Mouse (Mus musculus) neural tube, embryonic 11.5 days (tissue): ENCODE results near the gene Gm26741. TPM values are rescaled to one million over a fixed set of nuclear protein-coding genes. Genes with fewer than 3 reads are reported as not detected.

Experiments
- ATAC-seq: fragments of 200-750 bp; cut with Nextera tagmentation; 2 replicates; pipeline ENCODE4 v1.8.0; 2017; ENCODE audit warnings: moderate number of reproducible peaks, mild to moderate bottlenecking, moderate TSS enrichment, moderate library complexity; ENCODE audit not compliant: insufficient read depth, low FRiP score, low TSS enrichment
- DNase-seq: peaks from one replicate; pipeline ENCODE4 v3.0.0-alpha.2; 2015; ENCODE audit warnings: low spot score
- H3K27ac ChIP-seq: fragments of 300-500 bp; sonication (generic); 2 replicates; pipeline ENCODE4 v1.5.1; 2014; ENCODE audit warnings: low read depth, mild to moderate bottlenecking, low read length
- H3K27me3 ChIP-seq: fragments of 300-500 bp; sonication (generic); 2 replicates; pipeline ENCODE4 v1.6.1; 2014; ENCODE audit warnings: mild to moderate bottlenecking, low read length, mixed read lengths; ENCODE audit not compliant: control insufficient read depth, insufficient read depth
- H3K36me3 ChIP-seq: fragments of 300-500 bp; sonication (generic); 2 replicates; pipeline ENCODE4 v1.6.1; 2014; ENCODE audit warnings: mild to moderate bottlenecking, low read length, moderate library complexity, mixed read lengths; ENCODE audit not compliant: control insufficient read depth, insufficient read depth
- H3K4me1 ChIP-seq: fragments of 300-500 bp; sonication (generic); 2 replicates; pipeline ENCODE4 v1.6.1; 2014; ENCODE audit warnings: low read length, mixed read lengths; ENCODE audit not compliant: control insufficient read depth, insufficient read depth
- H3K4me2 ChIP-seq: fragments of 300-500 bp; sonication (generic); 2 replicates; pipeline ENCODE4 v1.6.1; 2014; ENCODE audit warnings: low read depth, mild to moderate bottlenecking, moderate library complexity
- H3K4me3 ChIP-seq: fragments of 300-500 bp; sonication (generic); 2 replicates; pipeline ENCODE4 v1.5.1; 2014; ENCODE audit warnings: low read depth, low read length
- H3K9ac ChIP-seq: fragments of 300-500 bp; sonication (generic); 2 replicates; pipeline ENCODE4 v1.6.1; 2014; ENCODE audit warnings: mild to moderate bottlenecking, low read length
- H3K9me3 ChIP-seq: fragments of 300-500 bp; sonication (generic); 2 replicates; pipeline ENCODE4 v1.6.1; 2016; ENCODE audit warnings: low read length; ENCODE audit not compliant: control insufficient read depth
- WGBS: fragments of 180-500 bp; shearing (Covaris S2); extraction: QIAGEN DNeasy Blood & Tissue Kit; methylation state at CpG from one replicate; pipeline ENCODE4 v1.1.7; 2014; 5-methylcytosine and 5-hydroxymethylcytosine counted together
- polyA plus RNA-seq: library from polyadenylated mRNA; unstranded; fragments of >200 nt; fragmentation: Nextera tagmentation; extraction: Ambion mirVana; gene quantifications from 2 replicates; pipeline ENCODE4 v1.2.1, GENCODE M21; 2014

Gene Gm26741
- polyA plus RNA-seq, 1 experiment from 2014 or later, result not detected

GRCm38 (mm10) chr10:52383022-52383421 lies 24.5 kb downstream of the Gm26741 start:
- Histone ChIP-seq H3K27me3 (no peaks in the 10 kb centered on the region), H3K4me1 (peaks cover 9% of the 10 kb centered on the region; the same call in 1 of the 2 replicates), H3K4me3 (peak overlapping the region; percentile 81; the same call in 1 of the 2 replicates), H3K36me3 (no peaks in the 10 kb centered on the region), H3K27ac (no peak overlapping the region), H3K9ac (no peak overlapping the region; the same call in 1 of the 2 replicates), H3K9me3 (no peaks in the 10 kb centered on the region), H3K4me2 (peak overlapping the region; percentile 63; the same call in 1 of the 2 replicates)
- 82% methylated on average over 6 of the region's 6 CpGs for WGBS
- ATAC-seq (no peak), DNase-seq (no peak)

- no peak for DNase-seq
- no peak overlapping the region for H3K4me3 ChIP-seq
- no peak overlapping the region for H3K4me2 ChIP-seq
- peaks cover 9% of the 10 kb centered on the region; the same call in 1 of the 2 replicates for H3K4me1 ChIP-seq
- H3K36me3 ChIP-seq, result no peaks in the 10 kb centered on the region
- H3K9me3 ChIP-seq, result no peaks in the 10 kb centered on the region
- H3K27me3 ChIP-seq, result no peaks in the 10 kb centered on the region
- H3K27ac ChIP-seq, result no peak overlapping the region
- WGBS, result 93% methylated on average over 1 of the region's 1 CpGs
- H3K9ac ChIP-seq, result no peak overlapping the region
- no peak for ATAC-seq
These were observed 25.0 kb downstream of the Gm26741 start for GRCm38 (mm10) chr10:52383522-52383921.

DNA sequence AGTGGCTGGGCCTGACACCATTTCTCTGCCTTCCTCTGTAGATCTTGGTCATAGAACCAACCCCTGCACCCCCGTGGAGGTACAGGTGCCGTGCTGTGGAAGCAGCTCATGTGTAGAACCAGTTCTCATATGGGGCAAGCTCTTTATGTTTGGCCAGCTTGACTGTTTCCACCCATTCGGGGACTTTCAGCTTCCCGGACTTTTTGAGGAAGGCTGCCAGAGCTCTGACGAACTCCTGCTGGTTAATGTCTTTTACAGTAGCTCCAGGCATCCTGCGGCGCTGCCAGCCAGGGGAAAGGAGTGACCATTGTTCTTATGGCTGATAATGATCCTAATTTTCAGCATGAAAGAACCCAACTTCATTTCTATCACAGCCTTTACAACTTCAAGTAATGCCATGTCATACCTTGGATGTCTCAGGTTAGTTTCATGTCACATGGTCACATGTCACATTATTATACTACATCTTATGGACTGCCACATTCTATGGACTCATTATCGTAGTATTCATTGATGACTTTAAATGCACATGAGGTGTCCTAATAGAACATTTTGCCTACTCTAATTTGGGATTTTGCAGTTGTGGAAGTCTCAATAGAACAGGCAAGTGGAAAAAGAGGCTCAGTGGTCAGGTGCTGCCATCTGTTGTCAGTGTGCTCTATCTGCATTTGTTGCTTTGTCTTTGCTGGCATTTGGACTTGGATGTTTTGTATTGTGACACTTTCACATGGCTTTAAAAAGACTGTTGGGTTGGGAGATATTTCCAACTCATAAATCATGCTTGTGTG lies 26.4 kb downstream of the Gm26741 start:
- Histone ChIP-seq H3K27ac (no peak overlapping the region), H3K4me2 (no peak overlapping the region), H3K9ac (no peak overlapping the region), H3K4me1 (0 out of 2 replicates have a peak, but pooled peaks cover 2% of the 10 kb centered on the region), H3K4me3 (no peak overlapping the region), H3K9me3 (no peaks in the 10 kb centered on the region), H3K36me3 (no peaks in the 10 kb centered on the region), H3K27me3 (no peaks in the 10 kb centered on the region)
- ATAC-seq (no peak), DNase-seq (peak; percentile 38)
- 34% methylated on average over 8 of the region's 8 CpGs for WGBS

DNA sequence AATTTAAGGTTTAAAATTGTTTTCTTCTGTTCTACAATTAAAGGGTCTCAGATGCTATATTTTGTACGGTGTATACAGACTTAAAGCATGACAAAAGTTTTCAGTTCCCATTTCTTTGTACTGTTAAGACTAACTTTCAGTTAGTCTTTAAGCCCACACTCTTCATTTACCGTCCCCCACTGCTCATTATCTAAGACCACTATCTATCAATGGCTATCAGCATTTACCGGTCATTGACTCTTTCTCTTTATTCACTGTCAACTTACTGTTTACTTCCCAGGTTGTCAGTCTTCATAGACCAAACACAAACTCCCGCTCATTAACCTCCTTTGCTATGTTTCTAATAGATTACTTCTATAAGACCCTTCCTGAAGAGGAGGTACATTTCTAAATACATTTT lies 28.6 kb downstream of the Gm26741 start:
- no peaks in the 10 kb centered on the region for H3K27me3 ChIP-seq
- no peaks in the 10 kb centered on the region for H3K36me3 ChIP-seq
- WGBS, result 88% methylated on average over 4 of the region's 4 CpGs
- no peak for ATAC-seq
- H3K9me3 ChIP-seq, result no peaks in the 10 kb centered on the region
- DNase-seq, result no peak
- no peak overlapping the region for H3K27ac ChIP-seq
- H3K4me2 ChIP-seq, result no peak overlapping the region
- no peak overlapping the region for H3K4me3 ChIP-seq
- H3K4me1 ChIP-seq, result 0 out of 2 replicates have a peak, but pooled peaks cover 2% of the 10 kb centered on the region
- H3K9ac ChIP-seq, result no peak overlapping the region

DNA sequence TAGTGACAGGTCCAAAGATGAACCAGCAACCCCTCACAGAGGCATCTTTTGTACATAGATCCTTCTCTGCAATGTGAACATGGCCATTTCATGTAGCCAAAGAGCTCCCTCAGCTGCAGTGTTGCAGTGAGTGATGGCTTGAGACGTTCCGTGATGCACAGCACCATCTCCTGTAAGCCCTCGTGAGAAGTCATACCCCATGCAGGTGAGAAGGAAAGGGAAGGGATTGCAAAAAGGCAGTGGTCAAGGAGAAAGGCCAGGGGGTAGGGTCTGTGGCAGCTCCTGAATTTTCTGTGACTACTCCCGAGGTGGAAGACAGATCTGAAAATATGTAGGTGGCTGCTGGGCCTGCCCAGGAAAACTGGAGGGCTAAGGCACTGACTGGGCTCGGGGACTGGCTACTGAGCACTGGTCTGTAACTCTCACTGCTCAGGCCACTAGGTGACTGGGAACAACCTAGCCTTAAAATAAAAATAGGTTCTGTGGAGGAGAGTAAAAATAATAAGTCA lies 30.4 kb downstream of the Gm26741 start, which contains the start of gene Nepn:
Gene Nepn (plus strand): TSS at position 51 of the 509 bp plus-strand sequence.
- ATAC-seq (no peak), DNase-seq (no peak)
- no peak within 1 kb of the TSS for H3K4me2 ChIP-seq
- H3K27me3 ChIP-seq, result no peaks in the 10 kb centered on the region
- H3K4me1 ChIP-seq, result no peaks in the 10 kb centered on the region
- no peaks in the 10 kb centered on the region for H3K9me3 ChIP-seq
- H3K9ac ChIP-seq, result no peak within 1 kb of the TSS
- 70% methylated on average over 5 of the region's 5 CpGs for WGBS
- H3K36me3 ChIP-seq, result no peaks in the 10 kb centered on the region
- no peak within 1 kb of the TSS for H3K4me3 ChIP-seq
- H3K27ac ChIP-seq, result no peak within 1 kb of the TSS

GRCm38 (mm10) chr10:52389438-52389837 lies 30.9 kb downstream of the Gm26741 start:
- Histone ChIP-seq H3K9me3 (no peaks in the 10 kb centered on the region), H3K4me3 (no peak overlapping the region), H3K9ac (no peak overlapping the region), H3K4me1 (no peaks in the 10 kb centered on the region), H3K27ac (no peak overlapping the region), H3K27me3 (no peaks in the 10 kb centered on the region), H3K36me3 (no peaks in the 10 kb centered on the region), H3K4me2 (no peak overlapping the region)
- no peak for ATAC-seq
- no peak for DNase-seq
- WGBS, result 82% methylated on average over 3 of the region's 3 CpGs

DNA sequence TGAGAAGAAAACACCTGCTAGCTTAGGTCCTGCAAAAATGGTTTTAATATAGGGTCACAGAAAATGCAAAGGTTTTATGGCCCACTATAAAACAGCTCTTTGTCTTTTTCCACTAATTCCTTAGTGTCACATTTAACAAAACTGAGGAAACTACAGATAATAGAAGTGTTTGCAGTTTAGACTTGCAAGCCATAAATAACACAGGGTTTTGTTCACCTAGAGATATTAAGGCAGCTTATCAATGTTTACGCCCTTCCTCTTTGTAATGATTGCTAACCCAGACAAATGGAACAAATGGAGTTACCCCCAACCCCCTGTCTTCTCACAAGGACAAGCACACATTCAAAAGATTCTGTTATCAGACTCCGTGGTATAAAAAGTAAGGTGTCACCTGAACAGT lies 32.6 kb downstream of the Gm26741 start:
- H3K27me3 ChIP-seq, result no peaks in the 10 kb centered on the region
- H3K4me2 ChIP-seq, result no peak overlapping the region
- no peak for ATAC-seq
- WGBS, result 71% methylated on average over 2 of the region's 2 CpGs
- no peaks in the 10 kb centered on the region for H3K36me3 ChIP-seq
- H3K9ac ChIP-seq, result no peak overlapping the region
- DNase-seq, result no peak
- H3K4me1 ChIP-seq, result no peaks in the 10 kb centered on the region
- no peaks in the 10 kb centered on the region for H3K9me3 ChIP-seq
- no peak overlapping the region for H3K4me3 ChIP-seq
- no peak overlapping the region for H3K27ac ChIP-seq

DNA sequence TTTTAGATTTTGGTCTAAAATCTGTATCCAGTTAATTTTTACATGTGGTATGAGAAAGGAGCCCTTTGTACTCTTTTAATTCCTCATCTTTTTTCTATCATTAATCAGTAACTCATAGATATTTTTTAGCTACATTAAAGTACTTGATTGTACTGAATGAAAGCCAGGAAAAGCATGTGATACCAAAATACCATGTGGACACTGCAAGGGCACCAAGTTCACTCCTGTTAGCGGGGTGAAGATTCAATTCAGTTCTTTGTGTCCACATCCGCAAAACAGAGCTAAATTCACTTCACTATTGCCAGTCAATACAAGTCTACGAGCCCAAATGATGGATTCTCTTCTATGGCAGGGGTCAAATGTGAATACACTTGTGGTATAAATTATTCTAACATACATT lies 38.1 kb downstream of the Gm26741 start:
- Histone ChIP-seq H3K9me3 (no peaks in the 10 kb centered on the region), H3K27me3 (no peaks in the 10 kb centered on the region), H3K27ac (no peak overlapping the region), H3K4me1 (no peaks in the 10 kb centered on the region), H3K9ac (no peak overlapping the region), H3K4me2 (no peak overlapping the region), H3K4me3 (no peak overlapping the region), H3K36me3 (no peaks in the 10 kb centered on the region)
- DNase-seq, result no peak
- no peak for ATAC-seq
- 89% methylated on average over 3 of the region's 3 CpGs for WGBS

- Histone ChIP-seq H3K27me3 (no peaks in the 10 kb centered on the region), H3K36me3 (no peaks in the 10 kb centered on the region), H3K4me2 (no peak overlapping the region), H3K9me3 (no peaks in the 10 kb centered on the region), H3K4me1 (no peaks in the 10 kb centered on the region), H3K27ac (no peak overlapping the region), H3K9ac (no peak overlapping the region), H3K4me3 (no peak overlapping the region)
- WGBS, result 89% methylated on average over 2 of the region's 2 CpGs
- DNase-seq (no peak), ATAC-seq (no peak)
These were observed 40.1 kb downstream of the Gm26741 start for GRCm38 (mm10) chr10:52398715-52399114.
